Mouse (Mus musculus): ENCODE measurements around the gene Il21r.

DNA sequence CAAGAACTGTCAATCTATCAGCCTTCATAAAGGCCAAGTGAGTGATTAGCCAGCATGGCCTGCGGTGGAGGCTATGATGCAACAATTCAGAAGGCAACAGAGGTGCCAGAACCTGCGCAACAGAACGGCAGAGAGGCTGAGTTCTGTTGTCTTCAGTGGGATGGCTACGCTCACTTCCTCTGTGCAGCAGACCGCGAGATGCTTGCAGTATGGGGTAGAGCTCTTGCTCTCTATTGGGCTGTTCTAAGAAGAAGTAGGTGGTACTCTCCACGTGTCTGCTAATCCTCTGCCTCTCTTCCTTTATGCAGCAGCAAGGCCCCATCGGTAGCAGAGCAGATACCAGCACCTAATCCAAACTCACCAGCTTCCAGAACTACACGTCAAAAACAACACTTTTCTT is 76.7 kb downstream of the Il21r start:
- TF ChIP-seq POLR2A (IDR thresholded peaks at IDR 0.05; ENCODE audit: control insufficient read depth in 1 of 2, insufficient read depth in 1 of 2, low read depth in 1 of 2, low read length in 2 of 2, poor library complexity in 1 of 2) (no peak), BHLHE40 (IDR thresholded peaks at IDR 0.05; ENCODE audit: borderline replicate concordance, low read depth, low read length) (no peak), SMC3 (IDR thresholded peaks at IDR 0.05; ENCODE audit: low read depth, low read length) (no peak), TBP (IDR thresholded peaks at IDR 0.05; ENCODE audit: low read depth, low read length) (no peak), CTCF (IDR thresholded peaks at IDR 0.05 in 2 of 3, conservative IDR thresholded peaks at IDR 0.05 in 1 of 3; ENCODE audit: control insufficient read depth in 1 of 3, insufficient read depth in 1 of 3, low read depth in 2 of 3, low read length in 3 of 3, poor library complexity in 1 of 3, severe bottlenecking in 1 of 3) (no peak), E2F4 (IDR thresholded peaks at IDR 0.05; ENCODE audit: borderline replicate concordance, low read depth, low read length) (no peak), USF1 (IDR thresholded peaks at IDR 0.05; ENCODE audit: low read depth, low read length) (no peak), TCF12 (IDR thresholded peaks at IDR 0.05; ENCODE audit: low read depth, low read length) (no peak)
